Mouse (Mus musculus) v-Abl transformed pro-B cells (cell line): ENCODE measurements around the gene Ythdf1.

ENCODE experiments used
- in situ Hi-C, 2 experiments: fragments of 400-800 bp; cut with MboI; formaldehyde crosslinking; loops; one replicate each; pipeline ENCODE4 v1.15.1; 2025; ENCODE audit not compliant: unreplicated experiment in 2 of 2

Gene Ythdf1

DNA sequence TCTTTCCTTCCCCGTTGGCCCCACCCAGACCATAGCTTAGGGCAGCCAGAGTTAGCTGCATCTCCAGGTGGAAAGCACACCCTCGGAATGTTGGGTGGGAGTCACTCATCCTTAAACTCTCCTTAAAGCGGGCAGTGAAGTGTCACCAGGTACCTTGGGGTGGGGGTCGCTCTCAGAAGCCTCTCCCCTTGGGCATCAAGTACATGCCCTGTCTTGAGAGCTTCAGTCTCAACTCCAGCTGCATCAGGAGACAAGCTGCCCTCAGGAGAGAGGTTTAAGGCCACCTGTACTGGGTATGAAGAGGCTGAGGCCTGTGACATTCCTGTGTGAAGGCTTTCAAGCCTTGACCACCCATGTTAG lies 30.8 kb downstream of the Ythdf1 start:
- in situ Hi-C loops: no loop called here

DNA sequence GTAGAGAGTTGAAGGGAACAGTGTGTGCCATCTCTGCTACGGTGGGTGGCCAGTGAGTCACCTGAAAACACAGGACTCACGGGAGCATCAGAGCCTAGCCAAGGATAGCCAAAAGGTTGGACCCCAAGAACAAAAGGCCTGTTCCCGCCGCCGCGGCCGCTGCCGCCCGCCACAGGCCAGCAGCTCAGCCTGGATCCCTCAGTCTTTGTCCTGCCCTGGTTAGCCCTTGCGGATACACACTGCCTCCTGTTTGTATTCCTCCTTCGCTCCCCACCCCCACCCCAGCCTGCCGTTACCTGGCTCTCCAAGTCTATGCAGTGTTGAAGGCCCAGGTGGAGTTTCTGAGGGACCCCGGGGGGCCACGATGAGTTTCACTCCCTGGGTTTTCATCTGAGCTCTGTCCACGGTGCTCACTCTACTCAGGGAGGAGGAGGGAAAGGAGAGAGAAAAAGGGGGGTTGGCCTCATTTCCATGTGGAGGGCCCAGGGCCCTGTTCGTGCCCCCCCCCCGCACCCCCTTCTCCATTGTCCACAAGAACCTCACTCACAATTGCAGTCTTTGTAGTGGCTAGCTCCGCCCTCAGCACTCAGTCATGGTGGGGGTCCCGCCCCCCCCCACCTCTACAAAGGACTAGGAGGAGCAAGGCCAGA lies 31.4 kb downstream of the Ythdf1 start:
- in situ Hi-C loops: no loop called here

DNA sequence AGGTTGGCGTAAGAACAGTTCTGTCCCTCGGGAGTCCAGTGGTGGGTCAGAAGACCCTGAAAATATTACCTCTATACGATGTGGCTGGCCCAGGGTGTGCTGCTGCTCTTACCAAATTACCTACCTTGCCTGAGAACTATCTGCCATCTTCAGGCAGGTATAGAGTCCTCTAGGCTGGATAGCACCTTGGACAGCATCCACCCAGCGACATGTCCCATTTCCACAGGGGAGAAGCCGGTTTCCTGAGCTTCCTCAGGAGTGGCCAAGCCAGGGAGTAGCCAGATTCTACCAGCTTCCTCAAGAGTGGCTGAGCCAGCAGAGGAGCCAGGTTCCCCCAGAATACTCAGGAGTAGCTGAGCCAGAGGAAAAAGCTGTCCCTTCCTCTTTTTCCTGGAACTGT lies 35.5 kb downstream of the Ythdf1 start:
- in situ Hi-C loops: no loop called here

DNA sequence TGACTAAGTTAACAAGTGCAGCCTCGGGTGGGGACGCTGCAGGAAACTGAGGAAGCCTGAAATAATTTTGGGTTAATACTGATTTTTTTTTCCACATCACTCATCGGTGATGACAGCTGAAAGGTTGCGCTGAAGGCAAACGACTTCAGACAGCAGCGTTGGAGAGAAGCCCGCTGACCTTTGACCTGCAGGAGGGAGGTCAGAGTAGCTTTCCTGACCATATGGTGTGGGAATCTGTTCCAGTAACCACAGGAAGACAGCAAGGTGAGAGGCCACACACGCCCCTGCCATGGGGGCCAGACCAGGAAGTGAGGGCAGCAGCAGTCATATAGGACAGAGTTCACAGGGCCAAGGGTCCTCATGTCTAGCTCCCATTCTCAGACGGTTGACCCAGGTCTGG lies 39.5 kb downstream of the Ythdf1 start:
- in situ Hi-C loops: no loop called here

DNA sequence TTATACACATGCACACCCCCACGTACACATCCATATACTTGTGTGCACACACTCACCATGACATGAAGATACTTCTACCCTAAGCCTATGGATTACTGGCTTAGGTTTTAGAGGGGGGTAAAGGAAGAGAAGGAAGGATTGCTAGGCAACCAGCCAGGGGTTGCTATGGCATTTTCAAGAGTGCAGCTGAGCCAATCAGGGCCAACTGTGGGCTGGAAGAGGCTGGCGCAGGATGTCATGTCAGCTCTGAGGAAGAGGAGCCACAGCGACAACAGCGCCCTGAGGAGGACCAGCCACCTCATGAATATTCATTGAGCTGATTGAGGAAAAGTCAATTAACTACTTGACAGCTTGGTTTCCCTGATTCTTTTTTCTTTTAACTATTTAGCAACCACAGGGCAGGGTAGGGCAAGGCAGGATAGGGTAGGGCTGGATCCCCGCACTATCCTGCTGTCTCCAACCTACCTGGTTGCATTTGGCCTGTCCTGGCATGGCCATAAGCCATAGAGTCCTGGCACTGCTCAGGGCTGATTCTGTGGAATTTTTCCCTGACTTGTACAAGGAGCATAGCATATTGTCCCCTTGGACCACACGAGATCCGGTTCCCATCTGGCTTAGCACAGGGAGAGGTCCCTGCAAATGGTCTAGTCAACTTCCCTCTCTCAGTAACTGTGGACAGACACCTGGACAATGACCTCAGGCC lies 41.2 kb downstream of the Ythdf1 start:
- in situ Hi-C loops: no loop called here

DNA sequence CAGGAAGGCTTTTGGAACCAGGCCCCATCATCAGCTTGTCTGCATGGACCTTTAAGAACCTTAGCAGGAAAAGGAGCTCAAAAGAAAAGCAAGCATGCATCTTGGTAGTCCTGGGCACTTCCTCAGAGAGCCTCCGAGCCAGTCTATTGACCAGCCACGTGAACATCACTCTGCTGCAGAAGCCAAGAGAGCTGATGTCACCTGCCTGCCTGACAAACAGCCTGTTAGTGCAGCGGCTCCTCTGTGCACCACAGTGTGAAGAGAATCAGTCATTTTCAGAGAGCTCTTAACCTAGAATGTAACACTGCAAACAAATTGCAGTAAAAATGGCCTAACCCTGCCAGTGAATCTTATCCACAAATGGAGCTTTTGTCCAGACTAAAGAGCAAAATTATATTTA lies 50.7 kb downstream of the Ythdf1 start:
- in situ Hi-C loops: no loop called here

DNA sequence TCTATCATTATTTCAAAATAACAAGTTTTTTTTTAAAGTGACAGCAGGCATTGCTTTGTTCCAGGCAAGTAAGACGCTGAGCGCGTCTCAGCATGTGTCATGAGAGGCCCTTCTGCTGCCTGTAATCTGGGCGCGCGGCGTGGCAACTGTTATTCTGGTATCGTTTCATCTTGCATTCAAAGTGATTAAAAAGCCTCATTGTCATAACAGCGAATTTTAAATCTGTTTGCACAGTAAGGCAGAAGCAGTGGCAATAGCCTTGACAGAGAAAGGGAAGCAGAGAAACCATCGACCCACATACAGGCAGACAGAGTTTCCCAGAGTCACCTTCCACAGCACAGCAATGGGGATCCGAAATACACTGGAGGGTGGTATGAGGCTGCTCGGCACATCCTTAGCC lies 59.2 kb downstream of the Ythdf1 start:
- in situ Hi-C loops: no loop called here

DNA sequence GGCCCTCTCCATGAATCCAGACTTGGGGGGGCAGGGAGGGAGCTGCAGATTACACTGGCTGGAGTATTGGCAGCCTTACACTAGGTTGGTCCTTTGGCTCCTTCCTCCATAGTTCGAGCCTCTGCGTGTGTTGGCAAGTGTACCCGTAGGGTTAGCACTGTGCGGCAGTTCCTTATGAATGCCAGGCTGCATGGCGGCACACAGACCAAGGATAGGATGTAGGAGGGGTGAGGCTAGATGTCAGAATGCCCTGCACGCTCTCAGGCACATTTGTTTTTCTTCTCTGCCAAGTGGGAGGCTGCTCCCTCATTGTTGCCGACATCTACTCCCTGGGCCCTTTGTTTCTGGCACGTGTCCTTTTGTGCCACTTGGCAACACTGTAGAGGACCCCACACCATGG lies 63.6 kb downstream of the Ythdf1 start:
- in situ Hi-C loops: no loop called here

DNA sequence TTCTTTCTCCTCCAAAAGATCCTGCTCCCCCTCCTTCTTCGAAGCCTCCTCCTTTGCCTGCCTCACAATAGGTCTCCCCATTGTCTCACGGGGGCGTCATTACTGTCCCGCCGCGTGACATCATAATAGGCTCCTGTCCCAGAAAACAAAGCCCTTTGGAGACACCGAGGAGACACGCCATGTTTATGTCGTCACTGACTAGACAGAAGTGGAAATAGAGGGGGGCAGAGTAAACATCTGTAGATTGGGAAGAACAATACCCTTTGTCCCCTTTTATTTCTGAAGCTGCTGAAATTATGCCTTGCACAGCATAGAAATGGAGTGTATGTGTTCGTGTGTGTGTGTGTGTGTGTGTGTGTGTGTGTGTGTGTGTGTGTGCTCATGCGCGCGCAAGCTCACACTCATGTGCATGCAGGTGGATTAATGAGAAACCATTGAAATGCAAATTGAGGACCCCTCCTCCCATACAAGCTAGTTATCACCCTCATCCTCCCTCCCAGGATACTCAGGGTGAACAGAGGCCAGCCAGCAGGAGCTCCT lies 65.7 kb downstream of the Ythdf1 start:
- in situ Hi-C loops: no loop called here
